Mouse (Mus musculus) embryo, embryonic 11 days (tissue): ENCODE measurements at regions not wholly inside any gene's neighbourhood (a gene's known extent, or its start where the extent isn't known, plus 50 kb on each side); places are given as distances from the start of the nearest gene placed in this dataset.
"Not testable (repeated sequence)": the region's sequence is repeated elsewhere in the genome, so short reads cannot be mapped to it uniquely, and the experiment has no call there.

Experiments used
- DNase-seq: peaks from one replicate; pipeline ENCODE4 v3.0.0-alpha.2; 2015

DNA sequence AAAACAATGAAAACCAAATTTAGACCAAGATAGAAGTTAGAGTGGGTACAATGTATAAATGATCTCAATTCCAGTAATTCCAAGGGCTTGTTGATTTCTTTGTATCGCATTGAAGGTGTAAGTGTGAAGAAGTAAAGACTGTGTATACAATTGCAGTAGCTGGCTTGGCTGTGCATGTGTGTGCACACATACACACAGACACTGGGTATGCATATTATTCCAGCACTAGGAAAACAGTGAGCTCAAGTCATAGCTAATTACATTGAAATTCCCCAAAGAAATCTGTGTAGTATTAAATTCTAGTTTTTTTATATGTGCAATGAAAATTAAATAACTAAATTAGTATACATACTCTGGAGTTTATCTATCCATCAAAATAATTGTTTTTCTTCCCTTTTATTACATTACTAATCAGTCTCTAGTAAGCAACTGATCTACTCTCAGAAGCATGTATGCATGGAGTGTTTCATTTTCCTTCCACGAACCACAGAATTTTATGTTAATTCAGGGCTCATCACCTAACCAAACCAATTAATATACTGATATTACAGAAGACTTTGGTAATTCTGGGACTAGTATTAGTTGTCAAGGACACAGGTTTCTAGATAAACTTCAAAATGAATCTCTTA lies 56.5 kb downstream of the Gm8797 start:
- DNase-seq: no peak

DNA sequence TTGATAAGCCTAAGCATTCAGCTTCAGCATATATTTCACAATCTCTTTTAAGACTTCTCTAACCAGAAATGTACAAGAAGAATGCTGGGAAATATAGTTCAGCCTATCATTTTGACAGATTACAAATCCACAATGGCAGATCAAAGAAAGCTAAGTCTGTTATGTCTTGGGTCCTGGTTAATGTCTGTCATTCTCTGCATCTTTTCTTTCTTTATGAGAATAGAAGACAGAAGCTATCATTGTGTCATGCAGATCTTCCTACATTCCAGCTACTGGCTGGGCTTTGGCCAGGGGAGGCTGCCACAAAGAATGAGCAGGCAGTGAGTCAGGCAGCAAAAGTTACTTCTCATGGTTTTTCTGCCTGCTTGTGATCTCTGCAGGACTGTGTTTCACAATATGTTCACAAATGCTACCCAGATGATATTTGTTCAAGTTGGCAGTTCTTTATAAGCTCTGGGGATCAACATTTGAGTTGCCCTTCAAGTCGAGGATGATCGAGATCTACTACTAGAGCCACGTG lies 60.5 kb downstream of the Gm8797 start:
- peak; percentile 1 for DNase-seq

DNA sequence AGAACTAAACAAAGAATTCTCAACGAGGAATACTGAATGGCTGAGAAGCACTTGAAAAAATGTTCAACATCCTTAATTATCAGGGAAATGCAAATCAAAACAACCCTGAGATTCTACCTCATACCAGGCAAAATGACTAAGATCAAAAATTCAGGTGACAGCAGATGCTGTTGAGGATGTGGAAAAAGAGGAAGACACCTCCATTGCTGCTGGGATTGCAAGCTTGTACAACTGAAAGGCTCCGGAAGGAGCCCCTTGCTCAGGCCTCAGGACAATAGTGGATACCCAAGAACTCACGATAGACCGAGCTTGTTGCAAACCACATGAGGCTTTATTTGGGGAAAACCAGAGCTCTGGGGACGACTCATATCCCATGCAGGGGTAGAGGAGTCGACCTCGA lies 69.6 kb downstream of the Gm8797 start:
- not testable (repeated sequence) for DNase-seq

DNA sequence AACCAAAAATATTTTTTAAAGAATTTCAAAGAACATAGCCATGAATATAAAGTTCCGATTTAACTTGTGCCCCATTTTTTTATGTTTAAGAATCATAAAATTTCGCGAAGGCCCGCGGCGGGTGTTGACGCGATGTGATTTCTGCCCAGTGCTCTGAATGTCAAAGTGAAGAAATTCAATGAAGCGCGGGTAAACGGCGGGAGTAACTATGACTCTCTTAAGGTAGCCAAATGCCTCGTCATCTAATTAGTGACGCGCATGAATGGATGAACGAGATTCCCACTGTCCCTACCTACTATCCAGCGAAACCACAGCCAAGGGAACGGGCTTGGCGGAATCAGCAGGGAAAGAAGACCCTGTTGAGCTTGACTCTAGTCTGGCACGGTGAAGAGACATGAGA lies 109.6 kb downstream of the Gm8797 start:
- DNase-seq: not testable (repeated sequence)

DNA sequence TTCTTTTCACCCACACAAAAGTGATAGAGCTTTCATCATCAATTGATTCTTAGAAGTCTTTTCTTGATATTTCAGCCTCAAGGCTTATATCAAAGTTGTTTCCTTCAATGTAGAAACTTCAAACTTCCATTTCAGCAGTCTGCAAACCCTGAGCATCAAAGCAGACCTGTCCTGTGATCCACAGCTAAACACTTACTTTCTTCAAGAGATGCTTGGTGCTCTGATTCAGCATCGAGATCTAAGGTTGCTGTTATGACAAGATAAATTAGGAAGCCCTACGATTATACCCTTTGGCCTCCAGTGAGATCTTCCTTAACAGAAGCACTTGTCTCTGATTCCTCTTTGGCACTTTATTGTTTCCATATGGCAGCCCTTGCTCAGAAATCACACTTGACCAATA lies 119.8 kb downstream of the Gm8797 start:
- DNase-seq: no peak

DNA sequence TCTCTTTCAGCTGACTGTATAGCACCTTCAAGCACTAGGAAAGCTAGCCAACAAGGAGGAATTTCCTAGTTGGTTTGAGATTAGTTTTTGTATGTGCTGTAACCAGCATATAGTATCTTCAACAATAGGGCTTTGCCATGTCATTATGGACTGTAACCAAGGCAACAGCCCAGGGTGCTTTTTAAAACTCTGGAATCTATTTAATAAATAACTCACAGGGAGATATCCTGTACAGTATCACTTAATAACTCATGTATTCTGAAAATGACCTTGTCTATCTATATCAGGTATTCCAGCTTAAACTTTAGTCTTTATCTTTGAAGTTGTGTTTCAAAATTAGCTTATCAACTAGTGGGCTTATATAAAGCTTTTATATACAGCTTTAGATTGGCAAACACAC lies 128.5 kb downstream of the Gm8797 start:
- DNase-seq: no peak

DNA sequence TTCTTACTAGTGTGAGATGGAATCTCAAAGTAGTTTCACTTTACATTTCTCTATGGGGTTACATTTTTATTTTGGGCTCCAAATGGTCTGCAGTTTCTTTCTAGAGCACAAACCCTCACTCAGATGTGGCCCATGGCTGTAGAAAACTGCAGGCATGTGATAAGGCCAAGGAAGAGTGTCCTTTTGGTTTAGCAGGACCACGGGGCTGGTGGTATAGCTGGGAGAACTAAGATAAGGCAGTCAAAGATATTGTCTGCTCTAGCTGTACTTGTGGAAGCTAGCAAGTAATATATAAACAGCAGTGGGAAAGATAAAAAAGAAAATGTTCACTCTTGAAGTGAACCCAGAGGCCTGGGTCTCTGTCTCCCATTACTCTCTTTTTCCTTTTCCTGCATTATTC lies 166.9 kb downstream of the Gm8797 start:
- DNase-seq: no peak

DNA sequence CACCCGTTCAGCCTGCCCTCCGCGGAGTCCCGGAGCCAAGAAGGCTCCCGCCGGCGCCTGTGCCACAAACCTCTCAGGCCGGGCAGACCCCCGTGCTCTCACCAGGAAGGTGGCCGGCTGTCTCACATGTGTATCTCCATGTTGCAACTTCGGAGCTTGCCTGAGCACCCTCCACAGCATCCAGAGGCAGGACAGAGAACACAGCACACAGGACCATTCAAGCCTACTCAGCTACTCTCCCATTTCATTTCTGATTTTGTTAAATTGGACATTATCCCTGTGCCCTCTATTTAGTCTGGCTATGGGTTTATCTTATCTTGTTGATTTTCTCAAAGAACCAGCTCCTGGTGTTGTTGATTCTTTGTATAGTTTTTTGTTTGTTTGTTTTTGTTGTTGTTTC lies 199.6 kb downstream of the Gm8797 start:
- DNase-seq: not testable (repeated sequence)

DNA sequence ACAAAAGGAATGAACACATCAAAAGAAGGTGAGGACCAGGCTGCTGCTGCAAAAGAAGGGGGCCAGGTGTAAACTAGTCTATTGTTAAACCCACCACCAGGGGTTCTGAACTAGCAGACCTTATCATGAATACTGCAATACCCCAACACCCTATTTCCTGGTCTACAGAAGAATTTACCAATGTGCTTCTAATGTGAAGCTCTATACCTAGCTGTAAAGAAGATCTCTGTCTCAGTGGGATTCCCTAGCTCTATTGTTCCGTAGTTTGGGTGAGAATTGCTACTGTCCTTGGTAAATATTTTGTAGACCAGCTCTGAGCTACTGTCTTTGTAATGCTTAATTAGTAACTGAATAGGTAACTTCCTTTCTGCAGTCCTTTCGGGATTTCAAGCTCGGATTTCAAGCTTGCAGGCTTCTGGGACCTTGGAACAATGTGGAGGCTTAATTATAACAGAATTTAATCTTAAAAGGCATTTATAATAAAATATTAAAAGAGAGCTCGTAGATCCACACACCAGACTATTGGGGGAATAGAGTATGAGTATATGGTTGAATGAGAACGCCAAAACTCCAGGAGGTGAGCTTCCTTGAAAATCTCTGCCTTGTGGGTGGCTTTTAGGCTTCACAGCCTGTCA lies 238.5 kb downstream of the Gm8797 start:
- not testable (repeated sequence) for DNase-seq

DNA sequence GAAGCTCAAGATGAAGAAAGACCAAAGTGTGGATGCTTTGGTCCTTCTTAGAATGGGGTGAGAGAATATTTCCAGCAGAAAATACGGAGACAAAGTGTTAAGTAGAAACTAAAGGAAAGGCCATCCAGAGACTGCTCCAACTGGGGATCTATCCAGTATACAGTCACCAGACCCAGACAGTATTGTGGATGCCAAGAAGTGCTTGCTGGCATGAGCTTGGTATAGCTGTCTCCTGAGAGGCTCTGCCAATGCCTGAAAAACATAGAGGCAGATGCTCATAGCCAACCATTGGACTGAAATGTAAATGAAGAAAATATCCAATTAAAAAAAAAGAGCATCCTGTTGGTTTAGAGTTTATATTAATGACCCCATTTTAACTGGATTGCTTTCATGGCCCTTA lies 253.8 kb downstream of the Gm8797 start:
- no peak for DNase-seq

DNA sequence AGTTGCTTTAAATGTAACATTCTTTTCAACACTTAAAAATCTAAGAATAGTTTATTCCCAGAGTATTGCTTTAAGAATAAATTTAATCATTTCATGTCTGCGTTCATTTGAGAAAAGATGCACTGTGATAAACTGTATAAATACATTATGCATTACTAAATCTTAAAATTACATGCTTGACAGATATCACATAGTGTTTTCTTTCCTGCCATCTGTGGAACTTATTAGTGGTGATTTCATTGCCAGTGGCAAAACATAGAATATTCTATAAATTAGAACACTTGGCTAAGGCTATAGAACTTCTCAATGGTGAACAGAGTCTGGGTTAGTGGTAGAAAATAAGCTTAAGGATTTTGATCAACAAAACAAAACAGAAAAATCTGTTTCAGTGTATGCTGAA lies 268.1 kb downstream of the Gm8797 start:
- DNase-seq: no peak

DNA sequence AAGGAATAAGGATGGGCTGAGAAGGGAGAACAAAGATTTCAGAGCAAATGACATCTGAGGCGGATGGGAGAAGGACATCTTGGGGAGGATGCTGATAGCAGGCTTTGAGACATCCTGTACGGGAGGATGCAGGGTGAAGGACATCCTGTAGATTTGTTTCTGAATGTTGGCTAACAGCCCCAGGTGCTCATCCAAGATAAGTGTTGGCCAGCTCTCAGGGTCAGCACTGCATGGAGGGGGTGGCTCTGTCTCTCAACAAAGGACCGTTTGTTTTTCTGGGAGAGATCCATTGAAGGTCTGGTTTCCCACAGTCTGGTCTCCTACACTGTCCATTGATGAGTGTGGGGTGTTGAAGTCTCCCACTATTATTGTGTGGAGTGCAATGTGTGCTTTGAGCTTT lies 290.7 kb downstream of the Gm8797 start:
- not testable (repeated sequence) for DNase-seq

DNA sequence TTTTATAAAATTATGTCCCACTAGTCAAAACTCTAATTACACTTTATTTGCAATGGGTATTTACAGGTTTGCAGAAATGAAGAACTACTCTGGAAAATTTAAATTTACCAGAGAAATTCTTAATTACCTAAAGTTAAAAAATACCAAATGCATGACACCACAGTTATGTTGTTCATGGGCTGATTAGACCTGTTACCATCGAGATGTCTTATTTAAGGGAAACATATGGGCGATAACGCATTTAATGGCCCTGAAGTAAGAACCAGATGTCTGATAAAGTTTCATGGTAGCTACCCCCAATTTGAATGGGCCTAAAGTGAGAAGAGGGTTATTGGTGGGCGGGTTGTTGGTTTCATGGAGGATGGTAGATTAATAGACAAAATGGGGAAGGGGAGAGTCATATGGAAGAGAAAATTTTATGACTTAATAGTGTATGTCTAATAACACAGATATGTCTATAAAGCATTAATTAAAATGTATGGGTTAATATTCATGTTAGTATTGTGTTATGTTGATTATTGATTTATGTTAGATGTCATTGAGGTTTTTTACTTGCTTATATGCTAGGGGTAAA lies 299.0 kb downstream of the Gm8797 start:
- DNase-seq: no peak

DNA sequence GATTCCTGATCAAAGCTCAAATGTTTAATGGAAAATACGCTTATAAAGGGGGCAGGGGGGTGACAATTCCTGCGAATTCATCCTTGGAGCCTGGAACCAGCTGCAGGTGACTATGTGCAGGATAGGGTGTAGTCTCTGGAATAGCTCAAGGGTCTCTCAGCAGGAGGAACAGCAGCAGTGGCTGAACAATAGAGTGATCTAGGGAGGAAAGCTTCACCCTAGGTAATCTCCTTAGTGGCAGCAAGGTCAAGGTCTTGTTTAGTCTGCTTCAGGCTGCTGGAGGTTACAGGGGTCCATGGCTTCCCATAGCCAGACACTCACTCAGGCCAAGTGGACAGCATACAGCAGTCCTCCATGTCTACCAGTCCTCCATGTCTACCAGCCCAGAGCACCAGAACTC lies 301.3 kb downstream of the Gm8797 start:
- DNase-seq: no peak

DNA sequence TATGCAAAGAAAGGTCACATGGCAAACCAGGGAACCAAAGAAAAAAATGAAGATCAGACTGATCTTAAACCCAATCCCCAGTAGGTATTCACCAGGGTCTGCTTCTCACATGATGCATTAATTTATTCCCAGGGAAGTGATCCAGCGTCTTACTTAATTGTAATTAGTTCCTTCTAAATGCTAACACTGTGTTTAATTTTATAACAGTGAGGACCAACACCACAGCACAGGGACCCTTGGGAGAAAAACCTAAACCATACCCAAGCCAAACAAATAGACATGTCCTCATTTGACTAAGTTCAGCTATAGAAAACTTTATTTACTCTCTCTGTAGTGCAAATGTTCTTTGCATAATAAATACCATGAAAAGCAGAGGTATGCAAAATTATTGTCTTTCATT lies 333.2 kb downstream of the Gm8797 start:
- no peak for DNase-seq

DNA sequence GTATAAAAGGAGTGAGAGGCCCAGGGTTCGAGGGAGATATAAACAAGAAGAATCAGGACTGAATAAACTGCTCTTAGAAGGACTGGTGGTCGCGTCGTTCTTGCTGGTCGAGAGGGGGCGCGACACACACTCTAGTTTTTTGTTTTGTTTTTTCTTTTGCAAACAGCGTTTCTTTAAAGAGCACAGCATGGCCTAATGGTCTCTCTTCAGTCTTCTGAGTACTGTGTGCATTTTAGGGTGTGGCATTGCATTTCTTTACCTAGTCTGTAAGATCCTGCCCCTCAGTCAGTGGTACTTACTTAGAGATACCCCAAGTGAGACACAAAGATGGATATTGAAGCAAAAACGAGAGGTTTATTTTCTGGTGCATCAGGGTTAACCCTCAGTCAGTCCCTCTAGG lies 336.7 kb downstream of the Gm8797 start:
- no peak for DNase-seq

DNA sequence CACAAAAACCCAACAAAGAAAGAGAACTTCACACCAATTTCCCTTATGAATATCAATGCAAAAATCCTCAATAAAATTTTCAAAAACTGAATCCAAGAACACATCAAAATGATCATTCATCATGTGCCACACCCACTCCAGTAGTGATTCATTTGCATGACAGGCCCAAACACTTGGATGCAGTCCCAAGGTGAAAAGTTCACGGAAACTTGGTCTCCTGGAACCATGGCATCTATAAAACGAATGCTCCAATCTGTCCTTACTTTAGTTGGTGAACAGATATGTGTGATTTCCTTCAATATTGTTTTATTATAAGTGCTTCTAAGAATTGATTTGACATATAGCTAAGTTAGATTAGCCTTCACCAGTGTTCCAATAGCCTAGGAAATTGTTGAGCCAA lies 343.3 kb downstream of the Gm8797 start:
- DNase-seq: no peak

DNA sequence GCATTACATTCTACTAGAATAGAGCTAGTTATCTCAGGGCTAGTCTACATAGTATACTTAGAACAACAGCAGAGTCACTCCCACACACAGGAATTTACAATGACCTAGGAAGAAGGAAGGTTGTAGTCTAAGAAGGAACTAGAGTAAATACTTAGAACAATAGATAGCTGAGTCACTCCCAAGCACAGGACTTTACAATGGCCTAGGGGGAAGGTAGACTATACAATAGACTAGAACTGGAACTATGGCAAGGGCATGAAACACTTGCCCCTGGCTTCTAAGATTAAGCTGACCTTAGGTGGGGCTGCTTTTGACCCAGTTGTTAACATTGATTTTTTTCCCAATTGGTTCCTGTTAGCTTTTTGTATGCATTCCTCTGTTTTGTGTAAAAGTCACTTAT lies 343.8 kb downstream of the Gm8797 start:
- not testable (repeated sequence) for DNase-seq

DNA sequence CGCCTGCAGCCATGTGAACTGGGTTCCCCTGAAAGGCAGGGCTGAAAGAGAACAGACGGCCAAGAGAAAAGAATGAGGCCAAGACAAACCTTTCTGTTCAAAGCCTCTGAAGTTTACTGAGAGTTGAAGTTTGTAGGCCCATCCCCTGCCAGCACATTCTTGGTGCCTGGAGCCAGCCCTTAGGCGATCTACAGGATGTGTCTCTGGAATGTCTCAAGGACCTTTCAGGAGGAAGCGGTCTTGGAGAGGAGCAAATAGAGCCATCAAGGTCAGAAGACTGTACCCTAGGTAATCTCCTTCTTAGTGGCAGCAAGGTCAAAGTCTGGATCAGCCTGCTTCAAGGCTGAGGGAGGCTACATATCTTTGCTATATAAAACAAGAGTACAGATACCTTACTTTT lies 350.3 kb downstream of the Gm8797 start:
- no peak for DNase-seq

DNA sequence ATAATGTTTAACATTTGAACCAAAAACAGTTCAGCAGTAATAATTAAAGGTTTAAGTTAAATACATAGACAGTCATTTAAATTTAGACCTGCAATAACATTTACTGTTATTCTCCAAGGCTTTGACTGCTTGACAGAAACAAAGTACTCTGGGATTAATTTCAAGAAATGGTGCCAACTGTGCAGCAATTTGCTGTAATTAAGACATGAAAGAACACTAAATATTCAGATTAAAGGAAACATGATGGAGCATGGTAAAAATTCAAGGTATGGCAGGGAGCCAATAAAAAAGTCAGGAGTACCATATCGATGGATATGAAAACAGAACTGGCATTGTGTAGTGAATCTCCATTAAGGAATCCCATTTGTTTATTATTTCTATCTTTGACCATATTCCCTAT lies 352.3 kb downstream of the Gm8797 start:
- no peak for DNase-seq

DNA sequence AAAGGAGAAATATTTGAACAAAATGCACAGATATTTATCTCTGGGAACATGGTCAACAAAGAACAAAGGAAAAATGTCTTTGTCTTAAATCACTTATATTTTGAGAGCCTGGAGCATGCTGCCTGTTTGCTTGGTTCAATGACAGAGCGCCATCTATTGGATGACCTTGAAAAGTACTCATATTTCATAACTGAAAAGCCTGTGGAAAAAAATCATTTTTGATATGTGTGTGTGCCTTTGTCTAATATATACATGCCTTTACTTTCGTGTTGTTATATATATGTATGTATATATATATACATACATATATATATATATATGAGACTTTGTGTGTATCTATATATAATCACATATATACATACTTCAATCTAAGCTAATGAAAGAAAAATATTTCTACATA lies 356.1 kb downstream of the Gm8797 start:
- DNase-seq: peak; percentile 72

DNA sequence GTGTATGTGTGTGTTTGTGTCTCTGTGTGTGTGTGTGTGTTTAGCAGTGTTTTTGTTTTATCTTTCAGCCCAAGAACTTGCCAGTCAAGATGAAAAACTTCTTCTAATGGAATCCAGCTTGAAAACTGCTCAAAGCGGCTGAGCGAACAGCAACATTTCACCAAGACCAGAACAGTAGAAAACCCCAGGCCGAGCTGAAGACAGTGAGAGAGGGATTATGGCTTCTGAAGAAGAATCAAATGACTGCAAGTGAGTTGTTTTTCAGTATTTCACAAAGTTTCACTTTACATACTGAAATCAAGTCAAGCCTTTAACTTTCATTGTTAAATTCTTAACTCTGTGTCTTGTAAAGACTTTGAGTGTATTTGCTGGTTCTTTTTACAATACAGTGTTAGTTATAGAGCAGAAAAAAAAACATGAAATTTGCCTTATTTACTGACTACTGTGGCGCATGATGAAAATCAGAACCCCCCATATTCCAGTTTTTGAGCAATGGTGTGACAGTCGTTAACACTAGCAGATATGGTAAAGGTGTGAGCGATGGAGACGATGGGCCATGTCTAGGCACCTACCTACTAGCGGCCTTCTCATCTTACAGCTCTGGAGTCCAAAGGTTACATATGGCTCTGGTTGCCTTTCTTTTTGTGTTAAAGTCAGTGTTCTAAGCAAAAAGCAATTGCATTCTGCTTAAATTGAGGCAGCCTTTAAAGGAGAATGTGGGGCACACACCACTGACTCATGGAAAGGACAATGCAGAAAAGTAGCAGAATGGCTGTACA lies 357.0 kb downstream of the Gm8797 start:
- peak; percentile 59 for DNase-seq

DNA sequence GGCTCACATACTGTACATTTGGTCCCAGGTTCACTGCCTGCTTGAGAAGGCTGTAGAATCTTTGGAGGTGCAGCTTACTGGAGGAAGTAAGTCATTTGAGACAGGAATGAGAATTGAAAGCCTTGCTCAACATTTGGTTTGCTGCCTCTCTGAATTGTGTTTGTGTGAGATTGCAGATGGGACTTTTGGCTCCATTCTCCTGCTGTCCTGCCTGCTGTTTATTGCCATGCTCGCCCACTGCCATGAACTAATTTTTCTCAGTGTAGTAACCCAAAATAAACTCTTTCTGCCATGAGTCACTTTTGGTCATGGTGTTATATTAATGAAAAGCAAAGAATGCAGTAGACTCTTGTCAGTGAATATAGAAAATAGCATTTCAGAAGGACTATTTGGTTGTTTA lies 368.1 kb downstream of the Gm8797 start:
- DNase-seq: no peak

DNA sequence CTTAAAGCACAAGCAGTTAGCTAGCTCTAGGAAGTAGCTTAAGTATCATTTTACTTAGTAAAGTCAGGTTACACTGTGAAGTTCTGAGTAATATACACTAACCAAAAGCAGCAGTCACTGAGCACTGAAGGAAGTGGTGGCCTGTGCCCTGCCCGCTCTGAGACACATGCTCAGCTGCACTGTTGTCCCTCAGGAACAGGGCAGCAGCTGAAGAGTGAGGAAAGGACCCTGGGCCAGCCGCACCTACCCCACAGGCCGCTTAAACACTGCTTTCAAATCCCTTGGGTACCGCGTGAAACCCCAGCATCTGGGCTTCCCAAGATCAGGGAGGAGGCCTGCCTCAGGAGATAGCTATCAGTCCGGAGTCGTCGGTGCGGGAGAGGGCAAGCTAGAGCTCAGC lies 385.1 kb downstream of the Gm8797 start:
- not testable (repeated sequence) for DNase-seq
